Mouse (Mus musculus) thymus, adult 2 months (tissue): Measurements from ENCODE around the gene Nelfe. TPM values are rescaled to one million over a fixed set of nuclear protein-coding genes. Genes with fewer than 3 reads are reported as not detected.
"Not testable (repeated sequence)": the region's sequence is repeated elsewhere in the genome, so short reads cannot be mapped to it uniquely, and the experiment has no call there.

Experiments used
- DNase-seq: peaks from one replicate; pipeline ENCODE4 v3.0.0; 2021
- H3K27ac ChIP-seq: fragments of 200-500 bp; 2 replicates; pipeline ENCODE4 v1.5.1; 2012; ENCODE audit warnings: low read length, control low read depth; ENCODE audit not compliant: control insufficient read depth, insufficient read depth
- H3K27me3 ChIP-seq: fragments of 200-500 bp; 2 replicates; pipeline ENCODE4 v1.6.1; 2012; ENCODE audit warnings: mild to moderate bottlenecking, low read length, moderate library complexity, mixed read lengths; ENCODE audit not compliant: control insufficient read depth, insufficient read depth
- H3K36me3 ChIP-seq: fragments of 200-500 bp; 2 replicates; pipeline ENCODE4 v1.6.1; 2012; ENCODE audit warnings: mild to moderate bottlenecking, low read length, moderate library complexity; ENCODE audit not compliant: control insufficient read depth, insufficient read depth
- H3K4me1 ChIP-seq: fragments of 200-500 bp; replicated peaks from 2 replicates; pipeline ENCODE4 v1.6.1; 2012; ENCODE audit warnings: low read length; ENCODE audit not compliant: control insufficient read depth, insufficient read depth
- H3K4me3 ChIP-seq: fragments of 200-500 bp; 2 replicates; pipeline ENCODE4 v1.5.1; 2012; ENCODE audit warnings: mild to moderate bottlenecking, low read length, control low read depth, moderate library complexity; ENCODE audit not compliant: control insufficient read depth, insufficient read depth
- CTCF ChIP-seq: fragments of 200-500 bp; IDR thresholded peaks from 2 replicates; pipeline ENCODE4 v1.5.1; 2012; ENCODE audit warnings: mild to moderate bottlenecking, control low read depth, low read length, moderate library complexity, borderline replicate concordance; ENCODE audit not compliant: control insufficient read depth, poor library complexity, insufficient read depth; ENCODE audit errors: extremely low read depth
- POLR2A ChIP-seq: fragments of 200-500 bp; IDR thresholded peaks from 2 replicates; pipeline ENCODE4 v1.6.1; 2012; ENCODE audit warnings: mild to moderate bottlenecking, low read length, control low read depth, moderate library complexity; ENCODE audit not compliant: control insufficient read depth, poor library complexity, insufficient read depth; ENCODE audit errors: extremely low read depth
- WGBS: fragments of 180-500 bp; shearing (Covaris S2); methylation state at CpG from one replicate; pipeline ENCODE4 v1.1.7; 2018; 5-methylcytosine and 5-hydroxymethylcytosine counted together
- polyA plus RNA-seq: library from polyadenylated mRNA; depleted of rRNA; stranded (reverse); fragments of >200 nt; gene quantifications from 2 replicates; pipeline ENCODE4 v1.2.3, GENCODE M21; 2012; rRNA removed

Nelfe gene
- polyA plus RNA-seq, 1 experiment = 26.1 TPM

DNA sequence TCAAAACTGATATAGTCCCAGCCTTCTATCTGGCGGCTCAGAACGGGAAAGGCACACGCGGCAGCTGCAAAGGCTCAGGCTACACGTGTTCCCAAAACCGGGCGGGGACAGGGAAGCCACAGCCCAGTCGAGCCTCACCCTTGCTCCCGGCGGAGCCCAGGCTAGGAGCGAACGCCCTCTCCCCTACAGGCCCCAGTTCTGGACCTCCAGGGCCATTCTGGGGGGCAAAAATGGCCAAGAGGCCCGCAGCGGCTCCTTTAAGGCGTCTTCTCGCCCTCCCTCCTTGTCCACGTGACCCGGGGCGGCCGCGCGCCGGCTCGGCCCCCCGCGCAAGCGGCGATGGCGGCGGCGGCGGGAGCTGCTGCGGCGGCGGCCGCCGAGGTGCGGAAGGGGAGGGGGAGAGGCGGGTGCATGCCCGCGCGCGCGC lies 48.0 kb downstream of the Nelfe start, which contains the start of the genes C2 and Ehmt2:
Gene C2 (minus strand): TSS at position 106 of the 427 bp plus-strand sequence.
Gene Ehmt2 (plus strand): TSS at position 310 of the 427 bp plus-strand sequence.
- Histone ChIP-seq H3K27me3 (no peaks in the 10 kb centered on the region), H3K27ac (peak within 1 kb of the TSS; percentile 72), H3K36me3 (peaks cover 9% of the 10 kb centered on the region; the same call in 1 of the 2 replicates), H3K4me1 (peaks cover 23% of the 10 kb centered on the region), H3K4me3 (peak within 1 kb of the TSS; percentile 97)
- WGBS = under 1% methylated on average over 30 of the region's 44 CpGs
- TF ChIP-seq POLR2A (peak; percentile 42; the same call in 1 of the 2 replicates), CTCF (0 out of 2 replicates have a peak, but pooled peaks have one; percentile 17)
- DNase-seq = peak; percentile 81

DNA sequence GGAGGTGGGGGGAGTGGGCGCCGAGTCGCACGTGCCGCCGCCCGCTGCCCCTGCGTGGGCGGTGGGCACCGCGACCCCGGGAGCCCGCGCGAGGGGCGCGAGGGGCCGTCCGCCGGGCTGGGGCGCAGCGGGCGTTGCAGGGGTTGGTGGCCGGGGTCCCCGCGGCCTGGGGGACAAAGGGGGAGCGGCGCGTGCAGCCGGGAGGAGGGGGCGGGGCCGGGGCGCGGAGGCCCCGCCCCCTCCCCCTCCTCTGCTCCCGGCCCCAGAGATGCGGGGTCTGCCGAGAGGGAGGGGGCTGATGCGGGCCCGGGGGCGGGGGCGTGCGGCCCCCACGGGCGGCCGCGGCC lies 48.5 kb downstream of the Nelfe start:
- no peak for DNase-seq
- WGBS = 1% methylated on average over 38 of the region's 47 CpGs
- TF ChIP-seq POLR2A = no peak
- TF ChIP-seq CTCF = no peak
- Histone ChIP-seq H3K4me3 (peak overlapping the region; percentile 97), H3K27me3 (no peaks in the 10 kb centered on the region), H3K36me3 (peaks cover 14% of the 10 kb centered on the region; the same call in 1 of the 2 replicates), H3K4me1 (peaks cover 23% of the 10 kb centered on the region), H3K27ac (peak overlapping the region; percentile 27; the same call in 1 of the 2 replicates)

DNA sequence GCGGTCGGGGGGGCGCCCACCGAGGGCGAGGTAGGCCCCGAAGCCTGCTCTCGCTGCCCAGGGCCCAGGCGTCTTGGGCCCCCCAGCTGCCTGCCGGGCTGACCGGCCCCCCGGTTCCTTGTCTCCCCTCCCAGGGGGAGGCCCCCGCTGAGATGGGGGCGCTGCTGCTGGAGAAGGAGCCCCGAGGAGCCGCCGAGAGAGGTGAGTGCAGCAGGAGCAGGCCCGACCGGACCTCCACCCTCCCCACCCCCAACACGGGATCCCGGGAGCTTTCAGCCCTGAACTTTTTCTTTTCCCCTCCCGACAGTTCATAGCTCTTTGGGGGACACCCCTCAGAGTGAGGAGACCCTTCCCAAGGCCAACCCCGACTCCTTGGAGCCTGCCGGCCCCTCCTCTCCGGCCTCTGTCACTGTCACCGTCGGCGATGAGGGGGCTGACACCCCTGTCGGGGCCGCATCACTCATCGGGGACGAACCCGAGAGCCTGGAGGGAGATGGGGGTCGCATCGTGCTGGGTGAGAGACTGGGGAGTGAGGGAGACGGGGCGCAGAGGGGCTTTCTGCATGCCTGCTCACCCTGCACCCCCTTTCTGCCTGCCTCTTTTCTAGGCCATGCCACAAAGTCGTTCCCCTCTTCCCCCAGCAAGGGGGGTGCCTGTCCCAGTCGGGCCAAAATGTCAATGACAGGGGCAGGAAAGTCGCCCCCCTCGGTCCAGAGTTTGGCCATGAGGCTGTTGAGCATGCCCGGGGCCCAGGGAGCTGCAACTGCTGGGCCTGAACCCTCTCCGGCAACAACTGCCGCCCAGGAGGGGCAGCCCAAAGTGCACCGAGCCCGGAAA lies 49.1 kb downstream of the Nelfe start:
- H3K27me3 ChIP-seq = no peaks in the 10 kb centered on the region
- DNase-seq = peak; percentile 57
- 0 out of 2 replicates have a peak, but pooled peaks have one; percentile 36 for TF ChIP-seq POLR2A
- TF ChIP-seq CTCF = no peak
- WGBS = under 1% methylated on average over 43 of the region's 45 CpGs
- H3K27ac ChIP-seq = peak overlapping the region; percentile 72
- H3K4me1 ChIP-seq = peaks cover 19% of the 10 kb centered on the region
- H3K4me3 ChIP-seq = peak overlapping the region; percentile 97
- H3K36me3 ChIP-seq = peaks cover 14% of the 10 kb centered on the region; the same call in 1 of the 2 replicates

DNA sequence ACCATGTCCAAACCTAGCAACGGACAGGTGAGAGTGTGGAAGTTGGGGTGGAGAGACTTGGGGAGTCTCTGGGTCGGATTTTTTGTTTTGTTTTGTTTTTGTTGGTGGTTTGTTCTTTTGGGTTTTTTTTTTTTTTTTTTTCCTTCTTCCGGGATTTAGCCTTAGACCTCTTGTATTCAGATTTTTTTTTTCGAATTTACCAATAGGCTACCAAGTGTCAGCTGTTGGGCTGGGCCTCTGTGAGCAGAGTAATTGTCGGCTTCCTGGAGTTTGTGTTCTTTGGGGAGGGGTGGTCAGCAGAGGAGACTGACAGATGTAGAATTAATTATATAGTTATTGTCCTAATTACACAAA lies 49.7 kb downstream of the Nelfe start:
- Histone ChIP-seq H3K36me3 (peaks cover 18% of the 10 kb centered on the region), H3K4me1 (peaks cover 18% of the 10 kb centered on the region), H3K4me3 (peak overlapping the region; percentile 97), H3K27me3 (no peaks in the 10 kb centered on the region), H3K27ac (peak overlapping the region; percentile 72)
- WGBS = 3% methylated on average over 5 of the region's 5 CpGs
- no peak for TF ChIP-seq CTCF
- TF ChIP-seq POLR2A = no peak
- no peak for DNase-seq

DNA sequence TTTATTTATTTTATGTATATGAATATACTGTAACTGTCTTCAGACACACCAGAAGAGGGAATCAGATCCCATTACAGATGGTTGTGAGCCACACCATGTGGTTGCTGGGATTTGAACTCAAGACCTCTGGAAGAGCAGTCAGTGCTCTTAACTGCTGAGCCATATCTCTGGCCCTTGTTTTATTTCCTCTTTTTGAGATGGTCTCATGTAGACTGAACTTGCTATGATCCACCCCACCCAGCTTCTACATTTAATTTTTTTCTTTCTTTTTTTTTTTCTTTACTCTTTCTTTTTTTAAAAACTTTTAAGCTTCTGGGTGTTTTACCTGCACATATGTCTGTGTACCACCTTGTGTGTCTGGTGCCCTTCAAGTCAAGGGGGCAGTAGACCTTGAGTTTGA lies 50.6 kb downstream of the Nelfe start:
- H3K27ac ChIP-seq, H3K4me3 ChIP-seq, H3K27me3 ChIP-seq, DNase-seq: not testable (repeated sequence)
- H3K36me3 ChIP-seq = peaks cover 27% of the 10 kb centered on the region
- peaks cover 10% of the 10 kb centered on the region for H3K4me1 ChIP-seq

DNA sequence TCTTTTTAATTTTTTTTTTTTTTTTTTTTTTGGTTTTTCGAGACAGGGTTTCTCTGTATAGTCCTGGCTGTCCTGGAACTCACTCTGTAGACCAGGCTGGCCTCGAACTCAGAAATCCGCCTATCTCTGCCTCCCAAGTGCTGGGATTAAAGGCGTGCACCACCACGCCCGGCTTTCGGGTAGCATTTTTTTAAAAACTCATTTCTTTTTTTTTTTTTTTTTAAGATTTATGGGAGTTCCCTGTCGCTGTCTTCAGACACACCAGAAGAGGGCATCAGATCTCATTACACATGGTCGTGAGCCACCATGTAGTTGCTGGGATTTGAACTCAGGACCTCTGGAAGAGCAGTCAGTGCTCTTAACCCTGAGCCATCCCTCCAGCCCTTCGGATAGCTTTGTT lies 51.8 kb downstream of the Nelfe start:
- not testable (repeated sequence) for H3K27ac ChIP-seq, H3K4me3 ChIP-seq, DNase-seq, H3K27me3 ChIP-seq, H3K4me1 ChIP-seq
- H3K36me3 ChIP-seq = peaks cover 38% of the 10 kb centered on the region
- WGBS = 94% methylated on average over 9 of the region's 10 CpGs

DNA sequence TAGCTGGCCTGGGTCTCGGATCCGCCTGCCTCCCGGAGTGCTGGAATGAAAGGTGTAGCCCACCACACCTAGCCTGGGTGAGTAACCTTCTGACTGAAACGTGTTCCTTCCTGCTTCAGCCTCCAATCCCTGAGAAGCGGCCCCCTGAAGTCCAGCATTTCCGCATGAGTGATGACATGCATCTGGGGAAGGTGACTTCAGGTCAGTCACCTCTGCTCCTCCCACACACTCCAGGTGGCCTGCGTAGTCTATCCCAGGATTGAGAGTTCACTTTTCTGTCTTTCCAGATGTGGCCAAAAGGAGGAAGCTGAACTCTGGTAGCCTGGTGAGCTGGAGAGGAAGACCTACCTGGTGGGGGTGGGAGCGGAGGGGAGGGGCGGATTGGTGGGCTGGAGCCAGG lies 52.7 kb downstream of the Nelfe start:
- no peak overlapping the region for H3K27ac ChIP-seq
- H3K27me3 ChIP-seq = no peaks in the 10 kb centered on the region
- no peak overlapping the region for H3K4me3 ChIP-seq
- TF ChIP-seq POLR2A (no peak), CTCF (no peak)
- peaks cover 48% of the 10 kb centered on the region for H3K36me3 ChIP-seq
- WGBS = 94% methylated on average over 9 of the region's 9 CpGs
- no peak for DNase-seq
- H3K4me1 ChIP-seq = 0 out of 2 replicates have a peak, but pooled peaks cover 2% of the 10 kb centered on the region

Other genes starting within 250 kb of the Nelfe start
- gene Rnf5, start 246.7 kb upstream of the Nelfe start, polyA plus RNA-seq = 140 and 175 TPM in 2 replicates
- gene Agpat1, start 246.1 kb upstream of the Nelfe start, polyA plus RNA-seq = 316 and 350 TPM in 2 replicates
- 13.0 and 16.0 TPM in 2 replicates for gene Egfl8, start 234.4 kb upstream of the Nelfe start, polyA plus RNA-seq
- gene Ppt2, start 221.9 kb upstream of the Nelfe start, polyA plus RNA-seq = 116 and 120 TPM in 2 replicates
- gene Prrt1, start 220.9 kb upstream of the Nelfe start, polyA plus RNA-seq = 361 and 385 TPM in 2 replicates
- gene Fkbpl, start 205.6 kb upstream of the Nelfe start, polyA plus RNA-seq = 3.4 and 5.8 TPM in 2 replicates
- 160 and 169 TPM in 2 replicates for gene Atf6b, start 203.2 kb upstream of the Nelfe start, polyA plus RNA-seq
- gene Tnxb, start 179.9 kb upstream of the Nelfe start, polyA plus RNA-seq = 4.5 and 5.7 TPM in 2 replicates
- 11.8 and 15.2 TPM in 2 replicates for gene C4b, start 106.5 kb upstream of the Nelfe start, polyA plus RNA-seq
- gene Cyp21a1, start 45.8 kb upstream of the Nelfe start, polyA plus RNA-seq = 0.09 and 0.16 TPM in 2 replicates
- gene Stk19, start 13.4 kb upstream of the Nelfe start, polyA plus RNA-seq = 62.2 and 80.8 TPM in 2 replicates
- gene Dxo, start 13.4 kb upstream of the Nelfe start, polyA plus RNA-seq = 95.7 and 115 TPM in 2 replicates
- 209 TPM in 2 replicates for gene Skiv2l, start 181 bp upstream of the Nelfe start, polyA plus RNA-seq
- 12.3 and 14.9 TPM in 2 replicates for gene Cfb, start 12.1 kb downstream of the Nelfe start, polyA plus RNA-seq
- 15.0 and 16.3 TPM in 2 replicates for gene Zbtb12, start 29.1 kb downstream of the Nelfe start, polyA plus RNA-seq
- 0.03 TPM in 1 of 2 replicates, not detected in the other for gene Gm20547, start 31.7 kb downstream of the Nelfe start, polyA plus RNA-seq
- 12.9 and 18.4 TPM in 2 replicates for gene C2, start 47.9 kb downstream of the Nelfe start, polyA plus RNA-seq
- gene Ehmt2, start 48.1 kb downstream of the Nelfe start, polyA plus RNA-seq = 372 and 380 TPM in 2 replicates
- gene Slc44a4, start 64.1 kb downstream of the Nelfe start, polyA plus RNA-seq = 0.33 and 0.59 TPM in 2 replicates
- gene Neu1, start 80.9 kb downstream of the Nelfe start, polyA plus RNA-seq = 66.9 and 82.3 TPM in 2 replicates
- 22.7 and 26.5 TPM in 2 replicates for gene Hspa1b, start 108.8 kb downstream of the Nelfe start, polyA plus RNA-seq
- not detected in 2 replicates for gene Gm20481, start 119.5 kb downstream of the Nelfe start, polyA plus RNA-seq
- gene Hspa1a, start 121.8 kb downstream of the Nelfe start, polyA plus RNA-seq = 10.0 and 12.2 TPM in 2 replicates
- gene Hspa1l, start 122.3 kb downstream of the Nelfe start, polyA plus RNA-seq = 0.06 and 0.28 TPM in 2 replicates
- gene Lsm2, start 131.5 kb downstream of the Nelfe start, polyA plus RNA-seq = 207 and 265 TPM in 2 replicates
- 404 and 545 TPM in 2 replicates for gene Vars, start 150.6 kb downstream of the Nelfe start, polyA plus RNA-seq
- 1.1 and 1.5 TPM in 2 replicates for gene Vwa7, start 166.2 kb downstream of the Nelfe start, polyA plus RNA-seq
- gene Sapcd1, start 177.6 kb downstream of the Nelfe start, polyA plus RNA-seq = 12.3 and 18.3 TPM in 2 replicates
- 15.5 and 20.0 TPM in 2 replicates for gene Msh5, start 196.4 kb downstream of the Nelfe start, polyA plus RNA-seq
- 316 and 321 TPM in 2 replicates for gene Clic1, start 199.6 kb downstream of the Nelfe start, polyA plus RNA-seq
- 54.0 and 55.3 TPM in 2 replicates for gene Ddah2, start 208.6 kb downstream of the Nelfe start, polyA plus RNA-seq
- gene Ly6g6c, start 215.0 kb downstream of the Nelfe start, polyA plus RNA-seq = 3.6 and 5.0 TPM in 2 replicates
- gene Mpig6b, start 215.8 kb downstream of the Nelfe start, polyA plus RNA-seq = 0.18 and 0.20 TPM in 2 replicates
- gene Ly6g6e, start 226.5 kb downstream of the Nelfe start, polyA plus RNA-seq = 2.3 and 3.4 TPM in 2 replicates
- gene Ly6g6d, start 227.7 kb downstream of the Nelfe start, polyA plus RNA-seq = 0.59 and 1.5 TPM in 2 replicates
- 0.66 and 1.3 TPM in 2 replicates for gene Ly6g6f, start 235.2 kb downstream of the Nelfe start, polyA plus RNA-seq
- 191 and 202 TPM in 2 replicates for gene Abhd16a, start 238.9 kb downstream of the Nelfe start, polyA plus RNA-seq